Mouse (Mus musculus) liver, adult 2 months (tissue): ENCODE data around the gene Olfr706.

Experiments
- CTCF ChIP-seq: fragments of 200-500 bp; IDR thresholded peaks from 2 replicates; pipeline ENCODE4 v1.5.1; 2011; ENCODE audit warnings: low read depth, low read length, control low read depth
- POLR2A ChIP-seq: fragments of 200-500 bp; IDR thresholded peaks from 2 replicates; pipeline ENCODE4 v1.6.1; 2011; ENCODE audit warnings: low read length, control low read depth; ENCODE audit not compliant: insufficient read depth; ENCODE audit errors: extremely low read depth

GRCm38 (mm10) chr7:106888062-106888461 is at the start of gene Olfr706:
- TF ChIP-seq POLR2A (no peak), CTCF (no peak)
